Mouse (Mus musculus) common myeloid progenitor, adult 5-6 weeks (primary cell): Measurements from ENCODE around the gene Hscb. TPM values are rescaled to one million over a fixed set of nuclear protein-coding genes. Genes with fewer than 3 reads are reported as not detected.
"Not testable (repeated sequence)": the region's sequence is repeated elsewhere in the genome, so short reads cannot be mapped to it uniquely, and the experiment has no call there.

ENCODE experiments used
- ATAC-seq: replicated peaks from 2 replicates; pipeline ENCODE4 v1.8.0; 2016; ENCODE audit warnings: low read depth, mild to moderate bottlenecking, moderate TSS enrichment, inconsistent platforms; ENCODE audit not compliant: poor library complexity, severe bottlenecking
- total RNA-seq: library from RNA; stranded (forward); fragments of 200-1000, 187-1606 nt; gene quantifications from 2 replicates; pipeline ENCODE4 v1.2.3, GENCODE M21; 2017

Hscb gene
- total RNA-seq = 64.8 and 71.4 TPM in 2 replicates

DNA sequence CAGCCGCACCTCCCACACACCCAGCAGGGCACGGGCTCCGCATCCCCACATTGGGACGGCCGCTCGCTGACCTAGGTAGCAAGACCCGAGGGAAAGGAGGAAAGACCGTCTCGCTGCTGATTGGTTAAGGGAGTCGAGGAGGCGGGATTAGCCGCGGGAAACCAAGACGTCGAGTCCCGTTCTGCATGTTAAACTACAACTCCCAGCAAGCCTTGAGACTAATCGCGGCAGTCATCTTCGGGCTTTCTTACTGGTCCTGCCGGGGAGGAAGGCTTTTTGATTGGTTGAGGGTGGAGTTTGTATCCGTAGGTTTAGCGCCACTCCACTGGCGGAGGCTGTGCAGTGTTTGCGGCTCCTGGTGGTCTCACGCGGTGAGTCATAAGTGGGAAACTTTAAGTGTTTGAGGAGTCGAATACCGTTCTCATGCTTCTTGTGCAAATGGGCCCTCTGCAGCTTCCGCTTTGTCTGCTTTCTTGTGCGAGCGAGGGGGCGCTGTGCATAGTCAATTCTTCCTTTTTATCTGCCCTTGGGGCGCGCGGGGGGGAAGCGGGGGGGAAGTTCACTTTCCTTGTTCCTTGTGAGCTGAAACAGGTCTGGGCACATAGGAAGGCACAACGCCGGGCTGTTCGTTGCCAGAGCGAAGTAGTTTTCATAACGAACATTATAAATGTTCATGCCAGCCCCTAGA, at the start of gene Hscb, which contains the start of gene Chek2:
TSS of gene Hscb (minus strand) at position 100 of the 688 bp plus-strand sequence.
TSS of gene Chek2 (plus strand) at position 302 of the 688 bp plus-strand sequence.
- peak; percentile 88 for ATAC-seq

DNA sequence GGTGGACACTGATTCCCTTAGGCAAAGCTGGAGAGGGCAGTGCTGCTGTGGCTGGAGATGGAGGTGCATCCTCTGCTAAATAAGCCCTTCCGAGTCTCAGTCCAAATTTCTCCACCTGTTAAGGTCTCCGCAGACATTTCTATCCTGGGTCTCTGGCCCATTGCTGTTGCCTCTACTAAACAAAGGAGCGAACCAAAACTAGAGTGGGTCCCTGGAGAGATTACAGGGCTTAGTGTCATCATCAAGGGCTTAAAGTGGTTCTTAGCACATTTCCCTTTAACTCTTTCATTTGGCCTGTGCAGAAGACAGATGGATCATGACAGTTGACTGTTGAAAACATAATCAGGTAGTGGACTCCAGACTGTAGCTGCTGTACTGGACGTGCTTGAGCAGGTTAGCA, 49.0 kb upstream of the Hscb start:
- ATAC-seq = no peak

GRCm38 (mm10) chr5:110879584-110880374, 40.2 kb upstream of the Hscb start, which contains the start of gene Ttc28:
Ttc28 (plus strand) TSS chr5:110879803.
- ATAC-seq = peak; percentile 73

DNA sequence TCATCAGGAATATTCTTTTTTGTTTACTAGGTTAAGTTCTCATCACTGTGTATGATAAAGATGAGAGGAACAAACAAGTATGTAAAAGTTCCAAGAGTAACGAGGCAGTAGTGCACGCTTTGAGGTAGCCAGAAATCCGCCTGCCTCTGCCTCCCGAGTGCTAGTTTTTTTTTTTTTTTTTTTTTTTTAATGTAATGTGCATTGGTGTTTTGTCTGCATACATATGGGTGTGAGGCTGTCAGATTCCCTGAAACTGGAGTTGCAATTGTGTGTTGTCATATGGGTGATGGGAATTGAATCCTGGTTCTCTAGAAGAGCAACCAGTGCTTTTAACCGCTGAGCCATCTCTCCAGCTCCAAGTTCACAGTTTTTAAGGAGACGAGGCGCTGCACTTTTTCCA, 39.5 kb upstream of the Hscb start:
- no peak for ATAC-seq

- ATAC-seq = not testable (repeated sequence)
Measured at GRCm38 (mm10) chr5:110878526-110878925, 38.9 kb upstream of the Hscb start.

GRCm38 (mm10) chr5:110877666-110878505, 38.3 kb upstream of the Hscb start:
- no peak for ATAC-seq

GRCm38 (mm10) chr5:110875286-110875685, 35.7 kb upstream of the Hscb start:
- no peak for ATAC-seq

- ATAC-seq = no peak
Measured at GRCm38 (mm10) chr5:110874711-110875110, 35.1 kb upstream of the Hscb start.

DNA sequence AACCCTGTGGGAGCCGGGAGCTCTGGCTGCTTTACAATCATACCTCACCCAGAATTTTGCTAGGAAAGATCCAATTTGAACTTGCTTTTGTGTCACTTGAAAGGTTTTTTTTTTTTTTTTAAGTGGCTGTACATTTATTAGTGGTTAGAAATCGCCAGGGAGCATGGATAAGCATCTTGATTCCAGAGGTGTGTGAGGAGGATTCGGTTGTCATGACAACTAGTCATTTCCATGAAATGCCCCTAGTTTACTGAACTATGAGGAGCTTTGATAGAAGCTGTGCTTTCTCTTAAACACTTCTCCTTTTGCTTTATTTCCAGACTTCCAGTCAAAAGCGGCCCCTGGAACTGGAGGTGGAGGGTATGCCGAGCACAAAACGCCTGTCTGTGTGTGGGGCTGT, 33.6 kb upstream of the Hscb start:
- ATAC-seq = no peak

- ATAC-seq = no peak
Measured at GRCm38 (mm10) chr5:110869242-110869669, 29.7 kb upstream of the Hscb start.

DNA sequence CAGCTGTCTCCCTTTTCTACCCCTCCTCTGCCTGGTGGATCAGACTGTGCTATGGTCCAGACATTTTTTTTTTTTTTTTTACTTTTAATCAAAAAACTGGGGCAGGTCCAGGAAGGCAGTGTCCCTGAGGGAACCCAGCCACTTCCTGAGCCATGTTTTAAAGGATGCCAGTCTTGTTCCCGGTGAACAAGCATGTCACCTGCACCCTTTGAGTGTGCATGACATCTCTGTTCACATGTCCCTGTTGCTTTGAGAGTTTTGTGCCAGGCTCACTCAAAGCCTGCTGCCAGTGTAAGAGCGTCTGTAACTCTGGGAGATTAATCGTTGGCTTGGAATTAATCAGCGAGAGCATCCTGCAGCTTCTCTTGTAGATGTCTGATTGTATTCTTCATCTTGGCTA, 28.9 kb upstream of the Hscb start:
- no peak for ATAC-seq

- no peak for ATAC-seq
Measured at GRCm38 (mm10) chr5:110860445-110860844, 20.9 kb upstream of the Hscb start.

- no peak for ATAC-seq
Measured at GRCm38 (mm10) chr5:110859013-110859650, 19.6 kb upstream of the Hscb start.

GRCm38 (mm10) chr5:110857091-110857490, 17.5 kb upstream of the Hscb start:
- ATAC-seq = no peak

DNA sequence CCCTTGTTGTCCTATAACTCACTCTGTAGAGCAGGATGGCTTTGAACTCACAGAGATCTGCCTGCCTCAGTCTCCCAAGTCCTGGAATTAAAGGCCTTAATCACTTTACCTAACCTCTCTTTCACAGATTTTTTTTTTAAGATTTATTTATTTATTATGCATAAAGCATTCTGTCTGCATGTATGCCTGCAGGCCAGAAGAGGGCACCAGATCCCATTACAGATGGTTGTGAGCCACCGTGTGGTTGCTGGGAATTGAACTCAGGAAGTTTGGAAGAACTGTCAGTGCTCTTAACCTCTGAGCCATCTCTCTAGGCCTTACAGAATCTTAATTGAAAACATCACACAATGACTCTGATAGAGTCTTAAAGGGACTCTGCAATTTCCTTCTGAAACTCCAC, 13.4 kb upstream of the Hscb start:
- no peak for ATAC-seq

GRCm38 (mm10) chr5:110841046-110841862, 1.7 kb upstream of the Hscb start:
- no peak for ATAC-seq

DNA sequence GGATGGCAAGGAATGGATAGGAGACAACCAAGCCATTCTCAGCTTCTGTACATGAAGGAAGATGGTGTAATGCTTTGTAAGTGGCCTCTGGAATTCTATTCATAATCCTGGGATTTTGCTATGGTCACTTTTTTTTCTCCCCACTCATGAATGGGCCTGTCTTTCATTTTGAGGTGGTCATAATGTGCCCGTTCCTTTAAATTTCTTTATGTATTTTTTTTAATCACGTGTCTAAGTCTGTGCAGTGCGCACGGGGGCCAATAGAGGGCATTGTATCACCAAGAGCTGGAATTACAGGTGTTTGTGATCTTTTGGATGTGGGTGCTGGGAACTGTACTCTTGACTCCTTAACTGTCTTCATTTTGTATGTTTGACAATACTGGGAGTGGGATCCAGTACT, 888 bp upstream of the Hscb start:
- ATAC-seq = no peak

- no peak for ATAC-seq
Measured at GRCm38 (mm10) chr5:110839038-110839677, 419 bp downstream of the Hscb start.

DNA sequence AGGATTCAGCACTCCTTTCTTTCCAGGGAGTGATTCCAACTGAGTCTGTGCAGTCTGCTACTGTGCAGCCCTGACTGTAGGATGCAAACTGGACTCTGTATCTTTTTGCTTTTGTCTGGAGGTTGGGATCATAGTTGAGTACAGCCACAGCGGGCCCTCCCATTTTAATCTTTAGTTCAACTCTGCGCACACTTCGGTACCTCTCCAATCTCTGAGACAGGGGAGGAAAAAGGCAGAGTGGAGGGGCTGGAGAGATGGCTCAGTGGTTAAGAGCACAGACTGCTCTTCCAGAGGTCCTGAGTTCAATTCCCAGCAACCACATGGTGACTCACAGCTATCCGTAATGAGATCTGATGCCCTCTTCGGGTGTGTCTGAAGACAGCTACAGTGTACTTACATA, 1.6 kb downstream of the Hscb start:
- not testable (repeated sequence) for ATAC-seq
